Mouse (Mus musculus) spleen, adult 2 months (tissue): ENCODE measurements around the gene Numb.

Experiments
- CTCF ChIP-seq: fragments of 200-500 bp; IDR thresholded peaks from 2 replicates; pipeline ENCODE4 v1.5.1; 2011; ENCODE audit warnings: mild to moderate bottlenecking, inconsistent platforms; ENCODE audit not compliant: insufficient read depth, insufficient read length, insufficient replicate concordance; ENCODE audit errors: extremely low read depth
- POLR2A ChIP-seq: fragments of 200-500 bp; IDR thresholded peaks from 2 replicates; pipeline ENCODE4 v1.6.1; 2011; ENCODE audit warnings: low read depth, low read length, inconsistent platforms

DNA sequence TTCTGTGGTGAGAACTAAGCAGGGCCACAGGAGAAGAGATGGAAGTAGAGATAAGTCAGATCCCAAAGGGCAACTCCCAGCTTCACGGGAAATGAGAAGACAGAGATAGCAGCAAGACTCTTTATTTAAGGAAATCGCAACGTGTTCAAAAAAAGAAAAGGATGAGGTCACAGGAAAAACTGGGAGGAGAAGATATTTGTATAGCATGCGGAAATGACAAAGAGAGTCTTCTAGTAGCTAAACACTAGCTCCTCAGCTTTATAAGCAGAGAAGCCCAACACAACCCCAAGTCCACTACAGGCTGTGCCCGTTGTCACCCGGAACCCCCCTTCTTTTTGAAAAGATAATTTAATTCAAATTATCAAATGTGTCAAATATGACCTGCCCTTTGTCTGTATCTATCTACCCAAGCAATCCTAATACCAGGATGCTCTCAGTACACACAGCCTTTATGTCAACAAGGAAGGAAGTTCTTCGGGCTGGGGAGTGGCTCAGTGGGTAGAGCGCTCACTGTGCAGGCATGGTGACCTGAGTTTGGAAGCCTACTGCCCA lies 25.6 kb upstream of the Numb start:
- no peak for TF ChIP-seq CTCF
- TF ChIP-seq POLR2A: no peak
